Mouse (Mus musculus) lung, embryonic 14.5 days (tissue): Measurements from ENCODE around the gene Asxl2. TPM values are rescaled to one million over a fixed set of nuclear protein-coding genes. Genes with fewer than 3 reads are reported as not detected.
A peak's percentile ranks its signal among the peaks of the same experiment; 100 is the strongest.

ENCODE experiments used
- ATAC-seq: fragments of 200-750 bp; cut with Nextera tagmentation; 2 replicates; pipeline ENCODE4 v1.8.0; 2017; ENCODE audit warnings: mild to moderate bottlenecking, moderate TSS enrichment, moderate library complexity; ENCODE audit not compliant: insufficient read depth
- DNase-seq: peaks from one replicate; pipeline ENCODE4 v3.0.0-alpha.2; 2015
- H3K27ac ChIP-seq: fragments of 300-500 bp; sonication (generic); 2 replicates; pipeline ENCODE4 v1.5.1; 2014; ENCODE audit warnings: low read depth, mild to moderate bottlenecking, moderate library complexity
- H3K27me3 ChIP-seq: fragments of 300-500 bp; sonication (generic); 2 replicates; pipeline ENCODE4 v1.6.1; 2014; ENCODE audit warnings: low read length, control low read depth; ENCODE audit not compliant: insufficient read depth
- H3K36me3 ChIP-seq: fragments of 300-500 bp; sonication (generic); 2 replicates; pipeline ENCODE4 v1.6.1; 2014; ENCODE audit warnings: control low read depth; ENCODE audit not compliant: insufficient read depth
- H3K4me1 ChIP-seq: fragments of 300-500 bp; sonication (generic); 2 replicates; pipeline ENCODE4 v1.6.1; 2014; ENCODE audit warnings: antibody characterized with exemption, control low read depth; ENCODE audit not compliant: insufficient read depth
- H3K4me2 ChIP-seq: fragments of 300-500 bp; sonication (generic); 2 replicates; pipeline ENCODE4 v1.6.1; 2014; ENCODE audit warnings: mild to moderate bottlenecking
- H3K4me3 ChIP-seq: fragments of 300-500 bp; sonication (generic); 2 replicates; pipeline ENCODE4 v1.5.1; 2014; ENCODE audit warnings: low read depth, low read length
- H3K9ac ChIP-seq: fragments of 300-500 bp; sonication (generic); 2 replicates; pipeline ENCODE4 v1.6.1; 2014
- H3K9me3 ChIP-seq: fragments of 300-500 bp; sonication (generic); 2 replicates; pipeline ENCODE4 v1.6.1; 2016; ENCODE audit warnings: low read depth, low read length, control low read depth
- CTCF ChIP-seq: IDR thresholded peaks from 2 replicates; pipeline ENCODE4 v1.5.1; 2016; ENCODE audit warnings: antibody characterized with exemption, low read depth
- WGBS: fragments of 180-500 bp; shearing (Covaris S2); extraction: QIAGEN DNeasy Blood & Tissue Kit; methylation state at CpG from one replicate; pipeline ENCODE4 v1.1.7; 2014; 5-methylcytosine and 5-hydroxymethylcytosine counted together
- polyA plus RNA-seq: library from polyadenylated mRNA; unstranded; fragments of >200 nt; fragmentation: Nextera tagmentation; extraction: Ambion mirVana; gene quantifications from 2 replicates; pipeline ENCODE4 v1.2.1, GENCODE M21; 2014

Asxl2 gene
- polyA plus RNA-seq, 1 experiment from 2014 or later, result 18.7 TPM

DNA sequence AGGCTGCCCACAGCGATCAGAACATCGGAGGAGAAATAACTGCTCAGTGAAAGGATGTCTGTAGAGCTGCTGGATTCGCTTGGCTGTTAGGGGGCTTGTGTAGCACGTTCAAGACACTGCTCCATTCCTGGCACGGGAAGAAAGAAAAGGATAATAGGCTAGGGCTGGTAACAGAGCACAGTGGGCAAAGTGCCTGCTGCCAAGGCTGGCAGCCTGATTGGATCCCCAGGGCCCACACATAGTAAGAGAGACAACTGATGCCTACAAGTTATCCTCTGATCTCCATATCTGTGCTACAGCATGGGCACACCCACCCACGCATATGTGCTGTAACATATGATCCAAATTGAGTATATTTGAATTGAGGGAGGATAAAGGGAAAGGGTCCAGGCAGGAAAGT is 20.1 kb upstream of the Asxl2 start:
- Histone ChIP-seq H3K4me2 (no peak overlapping the region), H3K36me3 (peaks cover 33% of the 10 kb centered on the region), H3K9me3 (no peaks in the 10 kb centered on the region), H3K27me3 (no peaks in the 10 kb centered on the region), H3K4me1 (no peaks in the 10 kb centered on the region), H3K4me3 (no peak overlapping the region), H3K9ac (no peak overlapping the region), H3K27ac (no peak overlapping the region)
- ATAC-seq, result no peak
- no peak for DNase-seq
- 91% methylated on average over 6 of the region's 6 CpGs for WGBS
- TF ChIP-seq CTCF, result no peak

DNA sequence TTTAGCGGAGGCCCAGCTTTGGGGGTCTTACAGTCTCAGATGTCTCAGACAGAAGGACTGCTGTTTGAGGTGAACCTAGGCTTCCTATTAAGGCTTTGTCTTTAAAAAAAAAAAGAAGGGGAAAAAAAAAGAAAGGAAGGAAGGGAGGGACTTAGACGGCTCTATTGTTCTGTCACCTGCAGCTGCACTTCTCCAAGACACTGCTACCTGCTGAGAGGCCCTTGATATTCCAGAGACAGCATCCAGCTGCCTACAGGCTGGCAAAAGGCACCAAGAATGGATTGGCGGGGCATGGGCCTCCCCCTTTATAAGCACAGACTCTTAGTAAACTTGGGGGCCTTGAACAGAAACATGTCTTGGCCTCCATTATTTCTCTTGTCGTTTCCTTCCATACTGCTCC is 11.7 kb upstream of the Asxl2 start:
- no peak overlapping the region for H3K27ac ChIP-seq
- H3K36me3 ChIP-seq, result peaks cover 5% of the 10 kb centered on the region; the same call in 1 of the 2 replicates
- DNase-seq (no peak), ATAC-seq (no peak)
- TF ChIP-seq CTCF, result no peak
- H3K4me2 ChIP-seq, result no peak overlapping the region
- no peaks in the 10 kb centered on the region for H3K4me1 ChIP-seq
- no peaks in the 10 kb centered on the region for H3K9me3 ChIP-seq
- H3K4me3 ChIP-seq, result no peak overlapping the region
- WGBS, result 93% methylated on average over 4 of the region's 4 CpGs
- no peak overlapping the region for H3K9ac ChIP-seq
- H3K27me3 ChIP-seq, result no peaks in the 10 kb centered on the region

DNA sequence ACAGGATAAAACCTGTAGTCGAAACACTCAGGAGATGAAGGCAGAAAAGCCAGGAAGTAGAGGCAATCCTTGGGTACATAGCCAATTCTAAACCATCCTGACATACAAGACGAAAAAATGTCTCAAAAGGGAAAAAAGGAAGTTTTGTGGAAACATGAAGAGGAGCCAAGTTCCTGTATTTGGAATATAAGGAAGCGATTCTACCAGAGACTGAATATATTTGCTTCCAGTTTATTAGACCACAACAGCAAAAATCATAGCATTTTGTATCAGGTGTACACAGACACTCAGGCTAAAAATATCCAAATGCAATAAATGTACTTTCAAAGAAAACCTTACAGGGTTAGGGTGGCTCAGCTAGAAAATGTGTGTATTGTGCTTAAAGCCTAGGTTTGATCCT is 7.9 kb upstream of the Asxl2 start:
- peaks cover 3% of the 10 kb centered on the region; the same call in 1 of the 2 replicates for H3K36me3 ChIP-seq
- no peak overlapping the region for H3K27ac ChIP-seq
- no peak overlapping the region for H3K4me3 ChIP-seq
- no peaks in the 10 kb centered on the region for H3K27me3 ChIP-seq
- no peak overlapping the region for H3K9ac ChIP-seq
- H3K4me1 ChIP-seq, result no peaks in the 10 kb centered on the region
- TF ChIP-seq CTCF, result no peak
- no peak for ATAC-seq
- H3K4me2 ChIP-seq, result no peak overlapping the region
- no peaks in the 10 kb centered on the region for H3K9me3 ChIP-seq
- WGBS, result 80% methylated on average over 3 of the region's 3 CpGs
- no peak for DNase-seq

DNA sequence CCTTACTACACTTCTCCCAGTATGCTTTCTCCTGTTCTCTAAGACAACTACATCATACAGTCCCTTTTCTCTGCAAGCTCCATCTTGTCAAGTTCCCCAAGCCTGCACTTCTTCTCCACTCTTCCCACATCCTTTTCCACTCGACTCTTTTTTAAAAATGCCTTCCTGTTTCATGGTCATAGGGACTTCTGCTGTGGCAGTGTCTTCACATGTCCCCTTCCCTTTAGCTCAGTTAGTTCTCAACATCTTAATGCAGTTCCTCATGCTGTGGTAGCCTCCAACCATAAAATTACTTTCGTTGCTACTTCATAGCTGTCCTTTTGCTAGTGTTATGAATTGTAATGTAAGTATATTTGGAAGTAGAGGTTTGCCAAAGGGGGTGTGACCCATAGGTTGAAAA is 6.1 kb upstream of the Asxl2 start:
- no peak for TF ChIP-seq CTCF
- Histone ChIP-seq H3K4me3 (no peak overlapping the region), H3K4me1 (peaks cover 7% of the 10 kb centered on the region), H3K4me2 (no peak overlapping the region), H3K27me3 (no peaks in the 10 kb centered on the region), H3K9ac (no peak overlapping the region), H3K27ac (no peak overlapping the region), H3K36me3 (peaks cover 3% of the 10 kb centered on the region; the same call in 1 of the 2 replicates), H3K9me3 (no peaks in the 10 kb centered on the region)
- WGBS, result 85% methylated on average over 2 of the region's 2 CpGs
- DNase-seq (no peak), ATAC-seq (no peak)

DNA sequence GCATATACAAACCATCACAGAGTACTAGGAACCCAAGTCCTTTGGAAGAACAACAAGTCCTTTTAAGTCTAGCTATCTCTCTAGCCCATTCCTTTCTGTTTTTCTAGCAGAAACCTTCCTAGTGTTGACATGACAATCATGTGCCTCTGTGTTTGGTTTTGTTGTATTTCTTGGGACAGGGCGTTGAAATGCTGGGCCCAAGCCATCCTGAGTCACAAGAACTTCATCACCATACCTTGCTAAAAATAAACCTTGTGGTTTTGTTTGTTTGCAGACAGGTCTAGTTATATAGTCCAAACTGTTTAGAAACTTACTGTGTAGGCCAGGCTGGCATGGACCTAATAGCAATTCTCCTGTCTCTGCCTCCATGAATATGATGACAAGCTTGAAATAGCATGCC is 3.9 kb upstream of the Asxl2 start:
- no peak for TF ChIP-seq CTCF
- Histone ChIP-seq H3K4me1 (peaks cover 7% of the 10 kb centered on the region), H3K9me3 (no peaks in the 10 kb centered on the region), H3K4me3 (no peak overlapping the region), H3K36me3 (peaks cover 3% of the 10 kb centered on the region; the same call in 1 of the 2 replicates), H3K4me2 (no peak overlapping the region), H3K27me3 (no peaks in the 10 kb centered on the region), H3K9ac (no peak overlapping the region), H3K27ac (no peak overlapping the region)
- WGBS, result 88% methylated on average over 1 of the region's 1 CpGs
- ATAC-seq (no peak), DNase-seq (no peak)

GRCm38 (mm10) chr12:3424179-3424578 is 2.5 kb upstream of the Asxl2 start:
- DNase-seq (no peak), ATAC-seq (no peak)
- 79% methylated on average over 2 of the region's 2 CpGs for WGBS
- Histone ChIP-seq H3K36me3 (peaks cover 3% of the 10 kb centered on the region; the same call in 1 of the 2 replicates), H3K9me3 (no peaks in the 10 kb centered on the region), H3K27me3 (no peaks in the 10 kb centered on the region), H3K4me1 (peaks cover 7% of the 10 kb centered on the region), H3K4me3 (no peak overlapping the region), H3K27ac (no peak overlapping the region), H3K4me2 (no peak overlapping the region), H3K9ac (no peak overlapping the region)
- no peak for TF ChIP-seq CTCF

DNA sequence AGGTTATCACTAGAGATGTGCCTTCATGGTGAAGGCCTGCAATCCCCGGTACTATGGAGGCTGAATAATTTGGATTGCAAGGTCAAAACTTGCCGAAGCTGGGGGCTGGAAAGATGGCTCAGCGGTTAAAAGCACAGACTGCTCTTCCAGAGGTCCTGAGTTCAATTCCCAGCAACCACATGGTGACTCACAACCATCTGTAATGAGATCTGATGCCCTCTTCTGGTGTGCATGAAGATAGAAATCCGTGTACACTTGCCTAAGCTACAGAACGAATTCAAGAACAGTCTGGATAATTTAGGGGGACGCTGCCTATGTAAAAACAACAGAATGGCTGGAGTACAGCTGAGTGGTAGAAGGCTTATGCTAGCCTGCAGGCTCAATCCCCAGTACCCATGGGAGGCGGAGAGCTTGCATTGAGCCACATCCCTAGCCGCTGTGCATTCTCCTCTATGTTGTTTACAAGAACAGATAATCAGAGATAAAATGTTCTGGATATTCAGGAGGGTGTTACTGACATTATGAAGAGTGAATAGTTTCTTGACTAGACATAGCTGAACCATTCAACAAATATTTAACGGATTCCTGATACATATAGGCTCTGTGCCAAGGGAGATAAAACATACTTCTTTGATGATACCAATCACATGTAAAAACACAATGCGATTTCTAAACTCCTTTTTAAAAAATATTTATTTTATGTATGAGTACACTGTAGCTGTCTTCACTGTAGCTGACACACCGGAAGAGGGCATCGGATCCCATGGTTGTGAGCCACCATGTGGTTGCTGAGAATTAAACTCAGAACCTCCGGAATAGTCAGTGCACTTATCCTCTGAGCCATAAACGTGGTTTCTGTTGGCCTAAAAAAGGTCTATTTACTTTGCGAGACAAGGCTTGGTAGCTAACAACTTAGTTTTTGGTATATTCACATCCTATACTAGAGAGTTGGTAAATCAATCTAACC is 999 bp upstream of the Asxl2 start:
- H3K4me3 ChIP-seq, result peak overlapping the region; percentile 96
- DNase-seq (peak; percentile 73), ATAC-seq (peak; percentile 57)
- peak overlapping the region; percentile 58 for H3K4me2 ChIP-seq
- no peaks in the 10 kb centered on the region for H3K27me3 ChIP-seq
- peak; percentile 52 for TF ChIP-seq CTCF
- no peaks in the 10 kb centered on the region for H3K9me3 ChIP-seq
- WGBS, result 37% methylated on average over 15 of the region's 15 CpGs
- peaks cover 7% of the 10 kb centered on the region for H3K4me1 ChIP-seq
- peak overlapping the region; percentile 99 for H3K27ac ChIP-seq
- H3K36me3 ChIP-seq, result peaks cover 3% of the 10 kb centered on the region; the same call in 1 of the 2 replicates
- H3K9ac ChIP-seq, result peak overlapping the region; percentile 46
